Mouse (Mus musculus) gastrocnemius, adult 18-20 months (tissue): ENCODE measurements around the gene Dhx35. TPM values are rescaled to one million over a fixed set of nuclear protein-coding genes. Genes with fewer than 3 reads are reported as not detected.

Experiments
- DNase-seq: peaks from one replicate; pipeline ENCODE4 v3.0.0; 2021; ENCODE audit warnings: low spot score
- long read RNA-seq, 2 experiments: library from polyadenylated mRNA; stranded (forward); transcript quantifications; one replicate each; pipeline ENCODE4 v2.0.0; 2021
- total RNA-seq, 2 experiments: library from RNA; stranded (reverse); gene quantifications; 2 replicates each; pipeline ENCODE4 v1.2.3; 2021

Gene Dhx35
- 10 to 100 TPM in 1 of 2 experiments, 1 to 10 TPM in 1; 9.5 to 10.9 TPM for total RNA-seq
- long read RNA-seq, experiment 1, transcript Dhx35-202 (22 exons, 3,284 nt): major isoform, 8 of 14 reads
- long read RNA-seq, experiment 1, partial matches to known transcripts: 3 of 14 reads
- long read RNA-seq, experiment 1, other reads (novel, unspliced or antisense): 3 of 14 reads
- long read RNA-seq, experiment 2, partial matches to known transcripts: 0 of 2 reads
- long read RNA-seq, experiment 2, other reads (novel, unspliced or antisense): 0 of 2 reads

GRCm38 (mm10) chr2:158794494-158795004, at the start of gene Dhx35:
Dhx35 (plus strand) TSS chr2:158794807.
- DNase-seq: peak; percentile 93

DNA sequence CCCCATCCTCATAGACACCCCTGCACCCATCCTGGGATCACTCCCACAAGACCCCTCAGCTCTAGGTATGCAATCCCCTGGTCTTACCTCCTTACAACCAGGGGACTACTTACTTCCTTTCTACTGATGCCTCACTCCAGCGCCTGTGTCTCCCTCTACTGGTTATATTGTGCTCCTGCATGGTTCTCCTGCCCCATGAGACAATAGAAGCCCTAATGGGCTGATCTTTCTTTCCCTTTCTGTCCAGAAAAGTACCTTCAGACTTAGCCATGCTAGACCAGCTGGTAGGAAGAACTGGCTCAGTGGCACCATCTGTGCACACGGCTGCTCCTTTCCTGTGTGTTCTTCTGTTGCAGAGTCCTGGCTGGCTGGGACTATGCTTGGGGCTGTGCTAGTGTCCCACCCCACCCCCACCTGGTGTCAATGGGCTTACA, 49.5 kb upstream of the Dhx35 start:
- DNase-seq: no peak

DNA sequence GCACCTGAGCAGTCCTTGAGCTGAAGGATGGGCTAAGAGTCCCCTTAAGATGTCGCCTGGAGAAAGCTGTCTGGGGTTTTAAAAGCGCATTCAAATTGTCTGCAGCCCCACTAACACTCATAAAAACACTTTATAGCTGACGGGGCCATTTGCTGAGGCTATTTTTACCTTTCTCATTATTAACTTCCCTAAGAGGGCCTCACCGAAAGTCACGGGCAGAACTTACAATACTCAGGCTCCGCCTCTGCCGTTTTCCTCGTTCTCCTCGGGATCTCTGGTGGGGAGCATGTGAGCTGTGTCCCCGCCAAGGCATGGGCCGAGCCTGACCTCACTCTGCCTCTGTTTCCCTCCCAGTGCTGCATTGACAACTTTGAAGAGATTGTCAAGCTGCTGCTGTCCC, 48.4 kb upstream of the Dhx35 start:
- DNase-seq: no peak

DNA sequence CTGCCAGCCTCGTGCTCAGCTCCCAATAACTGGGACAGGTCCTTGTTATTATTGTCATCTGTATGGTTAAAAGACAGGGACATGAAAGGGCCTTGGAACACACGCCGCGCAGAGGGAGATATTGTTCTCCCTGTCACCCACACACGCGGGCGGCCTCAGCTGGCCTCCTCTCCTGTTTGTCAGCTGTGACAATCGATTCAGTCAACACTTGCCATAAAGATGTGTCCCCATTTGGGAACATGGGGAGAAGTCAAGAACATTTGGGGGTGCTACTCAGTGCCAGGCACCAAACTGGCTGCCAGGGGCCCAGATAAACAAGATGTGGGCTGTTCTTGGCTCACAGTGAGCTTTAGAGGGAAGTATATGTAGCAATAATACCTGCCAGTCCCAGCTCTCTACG, 45.2 kb upstream of the Dhx35 start:
- DNase-seq: no peak

DNA sequence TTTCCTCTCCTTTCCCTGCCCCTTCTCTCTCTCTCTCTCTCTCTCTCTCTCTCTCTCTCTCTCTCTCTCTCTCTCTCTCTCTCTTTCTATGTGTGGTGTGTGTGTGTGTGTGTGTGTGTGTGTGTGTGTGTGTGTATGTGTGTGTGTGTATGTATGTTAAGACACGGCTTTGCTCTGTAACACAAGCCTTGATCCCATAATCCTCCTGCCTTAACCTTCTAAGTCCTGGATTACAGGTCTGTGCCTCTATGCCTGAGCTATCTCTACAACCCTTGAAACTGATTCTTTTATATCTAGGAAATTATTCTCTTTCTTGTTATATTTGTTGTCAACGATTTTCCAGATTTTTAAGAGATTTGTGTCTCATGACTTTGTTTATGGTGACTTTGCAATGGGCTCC, 34.4 kb upstream of the Dhx35 start:
- no peak for DNase-seq

DNA sequence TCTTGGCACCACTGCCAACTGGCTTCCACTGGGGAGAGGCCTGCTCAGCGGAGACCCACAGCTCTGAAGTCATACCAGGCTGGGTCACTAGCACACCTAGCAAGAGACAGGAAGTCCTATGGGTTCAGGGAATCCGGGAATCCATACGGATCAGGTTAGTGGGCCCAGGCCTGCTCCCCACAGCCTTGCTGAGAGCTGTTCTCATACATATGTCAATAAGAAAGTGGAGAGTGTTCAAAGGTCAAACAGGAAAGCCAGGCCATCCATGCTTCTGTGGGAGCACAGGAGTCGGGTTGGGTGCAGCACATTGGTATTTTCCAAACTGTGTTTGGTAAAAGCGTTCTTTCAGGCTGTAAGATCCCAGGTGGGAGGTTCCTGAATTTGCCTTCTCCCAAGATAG, 32.3 kb upstream of the Dhx35 start:
- DNase-seq: no peak

- peak; percentile 96 for DNase-seq
Observed at GRCm38 (mm10) chr2:158767742-158768339, 26.8 kb upstream of the Dhx35 start, which contains the start of gene Fam83d. Fam83d (plus strand) TSS chr2:158768093.

DNA sequence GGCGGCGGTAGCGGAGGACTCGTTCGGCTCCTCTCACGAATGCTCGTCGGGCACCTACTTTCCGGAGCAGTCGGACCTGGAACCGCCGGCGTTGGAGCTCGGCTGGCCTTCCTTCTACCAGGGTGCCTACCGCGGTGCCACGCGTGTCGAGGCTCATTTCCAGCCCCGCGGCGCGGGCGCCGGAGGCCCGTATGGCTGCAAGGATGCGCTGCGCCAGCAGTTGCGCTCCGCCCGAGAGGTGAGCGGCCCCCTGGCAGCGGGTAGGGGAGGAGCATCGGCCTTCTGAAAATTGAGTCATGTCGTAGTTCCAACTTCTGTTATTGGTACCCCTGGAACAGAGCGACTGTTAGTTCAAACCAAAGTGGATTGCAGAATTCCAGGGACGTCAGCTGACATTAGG, 26.3 kb upstream of the Dhx35 start:
- no peak for DNase-seq

DNA sequence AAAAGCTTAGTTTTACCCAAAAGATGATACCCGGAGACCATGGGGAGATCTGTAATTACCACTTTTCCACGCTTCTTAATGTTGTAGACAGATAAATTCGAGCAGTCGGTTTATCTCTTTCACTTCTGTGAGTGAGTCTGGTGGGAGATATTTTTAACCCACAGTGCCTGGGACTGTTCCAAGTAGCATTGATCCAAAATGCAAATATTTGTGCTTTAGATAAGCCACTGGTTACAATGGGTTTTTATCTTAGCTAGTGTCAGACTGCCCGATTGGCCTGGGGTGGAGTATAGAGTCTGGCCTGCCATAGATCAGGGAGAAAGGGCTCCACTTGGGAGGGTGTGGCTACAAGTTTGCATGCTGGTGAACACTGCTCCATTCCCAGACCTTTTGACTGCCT, 25.8 kb upstream of the Dhx35 start:
- DNase-seq: no peak

DNA sequence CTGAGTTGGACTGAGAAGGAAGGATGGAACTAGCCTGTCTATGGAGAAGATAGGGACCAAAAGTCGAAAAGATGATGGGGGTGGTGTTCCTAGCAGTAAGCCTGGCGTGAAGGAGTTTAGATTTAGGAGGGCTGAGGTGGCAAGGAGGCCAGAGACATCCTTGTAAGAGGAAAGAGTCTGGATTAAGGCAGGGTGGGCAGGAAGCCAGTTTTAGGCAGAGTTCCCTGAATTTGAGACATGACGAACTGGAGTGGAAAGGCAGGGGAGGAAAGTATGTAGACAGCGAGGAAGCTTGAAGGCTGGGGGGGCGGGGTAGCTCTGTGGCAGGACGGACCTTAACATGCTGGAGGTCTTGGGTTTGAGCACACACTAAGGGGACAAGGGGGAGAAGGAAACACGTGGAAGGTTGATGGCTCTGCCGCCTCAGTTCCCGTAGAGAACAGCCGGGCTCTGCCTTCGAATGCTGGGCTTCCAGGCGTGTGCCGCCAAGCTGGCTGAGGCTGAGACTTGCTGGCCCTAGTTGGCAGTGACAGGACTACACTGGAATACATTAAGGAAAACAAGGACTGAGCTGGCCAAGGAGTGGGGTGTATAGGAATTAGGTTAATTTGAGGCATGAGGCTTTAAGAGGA, 24.4 kb upstream of the Dhx35 start:
- DNase-seq: no peak

GRCm38 (mm10) chr2:158771066-158771763, 23.4 kb upstream of the Dhx35 start:
- no peak for DNase-seq

DNA sequence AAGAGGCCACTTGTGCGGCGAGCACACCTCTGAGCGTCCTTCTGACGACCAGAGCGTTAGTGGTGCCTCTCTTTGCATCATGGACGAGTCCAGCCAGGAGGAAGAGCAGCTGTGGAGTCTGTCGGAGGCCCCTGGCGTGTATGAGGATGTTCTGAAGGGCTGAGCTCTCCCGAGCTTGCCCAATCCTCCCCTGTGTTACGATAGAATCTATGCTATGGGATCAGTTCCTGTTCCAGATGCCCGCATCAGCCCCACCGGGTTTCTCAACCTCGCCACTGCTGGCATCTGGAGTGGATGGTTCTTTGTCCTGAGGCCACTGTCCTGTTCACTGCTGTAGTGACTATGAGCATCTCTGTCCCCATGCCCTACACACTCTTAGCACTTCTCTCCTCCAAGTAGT, 21.8 kb upstream of the Dhx35 start:
- no peak for DNase-seq

GRCm38 (mm10) chr2:158774886-158775285, 19.7 kb upstream of the Dhx35 start:
- no peak for DNase-seq

DNA sequence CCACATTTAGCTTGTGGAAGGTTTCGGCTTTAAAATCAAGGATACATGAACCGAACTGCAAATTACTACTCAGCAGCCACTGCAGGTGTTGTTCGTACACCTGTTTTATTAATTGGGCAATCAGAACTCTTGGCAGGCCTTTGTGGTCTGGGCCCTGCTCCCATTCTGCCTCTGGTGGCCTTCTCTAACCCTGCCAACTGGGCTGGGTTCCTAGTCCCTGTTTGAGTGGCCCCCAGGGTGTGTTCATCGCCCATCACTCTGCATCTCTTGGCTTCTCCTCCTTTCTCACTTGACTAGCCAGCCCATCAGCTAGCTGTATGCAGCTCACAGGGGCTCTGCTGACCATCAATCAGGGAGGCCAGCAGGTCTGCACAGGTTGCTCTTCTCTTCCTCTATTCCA, 17.9 kb upstream of the Dhx35 start:
- DNase-seq: peak; percentile 23

GRCm38 (mm10) chr2:158777490-158777889, 17.1 kb upstream of the Dhx35 start:
- no peak for DNase-seq

GRCm38 (mm10) chr2:158778349-158778748, 16.3 kb upstream of the Dhx35 start:
- DNase-seq: no peak

DNA sequence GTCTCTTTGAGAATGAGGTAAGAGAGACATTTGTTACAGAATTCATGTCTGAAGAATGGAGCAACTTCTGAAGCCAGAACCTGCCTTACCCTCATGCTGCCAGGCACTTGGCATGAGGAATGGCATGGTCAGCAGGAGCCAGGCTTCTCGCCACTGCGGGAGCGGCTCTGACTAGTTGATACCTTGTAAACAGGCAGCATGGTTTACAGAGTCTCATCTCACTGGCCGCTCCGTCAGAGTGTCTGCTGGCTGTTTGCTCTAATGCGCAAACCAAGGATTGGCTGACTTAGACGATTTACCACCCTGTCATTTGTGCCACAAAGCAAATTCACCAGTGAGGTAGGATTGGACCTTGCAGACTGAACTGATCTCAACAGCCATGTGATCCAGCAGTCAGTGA, 13.5 kb upstream of the Dhx35 start:
- DNase-seq: peak; percentile 56

DNA sequence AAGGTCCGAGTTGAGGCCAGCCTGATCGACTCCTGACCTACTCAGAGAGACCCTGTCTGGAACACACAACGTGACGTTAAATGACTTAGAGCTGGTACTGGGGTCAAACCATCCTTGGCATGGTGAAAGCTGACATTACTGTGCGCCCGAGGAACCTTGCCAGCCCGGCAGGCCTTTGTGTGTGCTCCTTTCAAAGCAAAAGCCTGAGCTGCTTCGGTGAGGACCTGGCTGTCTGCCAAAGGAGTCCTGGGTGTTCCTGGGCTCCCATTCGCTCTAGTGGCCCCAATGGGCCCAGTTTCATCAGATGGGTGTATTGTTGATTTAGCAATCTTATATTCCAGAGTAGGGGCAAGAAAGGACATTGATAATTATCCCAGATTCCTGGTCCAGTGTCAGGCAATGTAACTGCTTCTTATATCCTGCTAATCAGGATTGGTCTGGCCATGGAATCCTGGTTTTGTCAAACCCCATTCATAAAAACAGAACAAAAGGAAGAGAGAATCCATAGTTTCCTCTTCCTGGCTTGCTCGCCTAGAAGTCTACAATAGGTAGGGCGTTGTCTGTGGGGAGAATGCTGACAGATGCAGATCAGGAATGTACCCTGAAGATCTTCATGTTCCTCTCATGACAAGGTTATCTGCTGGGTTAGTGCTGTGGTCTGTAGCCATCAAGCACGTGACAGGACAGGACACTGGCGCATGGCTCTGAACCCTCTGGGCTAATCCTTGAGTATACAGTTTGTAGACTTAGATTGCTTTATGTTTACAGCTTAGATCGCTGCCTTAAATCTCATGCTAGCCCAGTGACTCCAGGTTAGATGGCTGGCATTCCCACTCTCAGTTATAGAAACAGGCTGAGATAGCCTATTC, 7.4 kb upstream of the Dhx35 start:
- DNase-seq: no peak

DNA sequence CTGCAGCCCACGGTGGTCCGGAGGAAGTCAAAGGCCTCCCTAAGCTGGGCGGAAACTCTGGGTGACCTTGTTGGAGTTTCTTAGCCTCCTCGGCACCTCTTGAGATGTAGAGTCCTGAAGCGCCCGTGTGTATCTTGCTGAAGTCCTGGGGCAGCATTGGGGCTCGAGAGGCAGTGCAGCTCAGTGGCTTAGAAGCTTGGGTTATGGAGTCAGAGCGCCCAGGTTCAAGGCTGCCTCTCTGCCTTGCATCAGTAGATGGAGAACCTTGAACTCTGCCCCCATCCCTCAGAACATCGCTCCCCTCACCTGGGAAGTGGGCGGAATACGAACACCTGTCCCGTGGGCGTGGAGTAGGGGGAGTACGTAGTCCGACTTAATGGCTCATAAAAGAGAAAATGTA, 436 bp downstream of the Dhx35 start:
- no peak for DNase-seq

DNA sequence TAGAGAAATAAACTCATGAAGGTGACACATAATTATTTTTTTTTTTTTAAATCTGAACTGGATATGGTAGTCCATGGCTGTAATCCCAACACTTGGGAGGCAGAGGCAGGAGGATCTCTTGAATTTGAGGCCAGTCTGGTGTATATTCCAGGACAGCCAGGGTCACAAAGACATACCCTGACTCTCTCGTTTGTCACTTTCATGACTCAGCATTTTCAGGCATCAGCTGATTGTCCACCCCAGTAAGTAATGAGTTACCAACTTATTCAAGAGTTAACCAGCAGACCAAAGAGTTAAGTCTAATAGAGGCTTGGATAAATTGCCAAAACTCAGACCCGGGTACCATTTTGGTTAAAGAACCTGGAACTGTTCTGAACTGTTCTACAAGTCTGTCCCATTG, 1.3 kb downstream of the Dhx35 start:
- DNase-seq: no peak

DNA sequence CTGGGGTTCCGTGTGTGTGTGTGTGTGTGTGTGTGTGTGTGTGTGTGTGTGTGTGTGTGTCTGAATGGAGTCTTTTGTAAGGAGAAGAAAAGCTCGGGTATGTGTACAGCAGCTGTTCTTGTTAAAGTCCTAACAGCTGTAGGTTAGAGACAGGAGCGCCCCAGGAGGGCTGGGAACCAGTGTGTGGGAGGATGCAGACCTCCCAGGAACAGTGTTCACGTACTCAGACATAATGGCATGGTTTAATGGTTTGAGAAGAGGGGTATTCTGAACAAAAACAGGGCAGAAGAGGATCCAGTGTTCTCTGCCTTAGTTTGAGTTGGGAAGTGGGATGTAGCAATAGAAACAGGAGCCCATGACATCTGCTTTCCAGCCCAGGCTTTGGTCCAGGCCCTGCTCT, 4.7 kb downstream of the Dhx35 start:
- DNase-seq: no peak
